Mouse (Mus musculus) kidney, adult 11 months (tissue): Measurements from ENCODE around the gene Gucd1.
A peak's percentile ranks its signal among the peaks of the same experiment; 100 is the strongest.
"Not testable (repeated sequence)": the region's sequence is repeated elsewhere in the genome, so short reads cannot be mapped to it uniquely, and the experiment has no call there.

Experiments used
- DNase-seq: peaks from one replicate; pipeline ENCODE4 v3.0.0; 2022

The Gucd1 gene

GRCm38 (mm10) chr10:75501641-75502040 lies 16.1 kb downstream of the Gucd1 start:
- DNase-seq, result no peak

- DNase-seq, result no peak
These were observed 17.4 kb downstream of the Gucd1 start for GRCm38 (mm10) chr10:75500345-75500744.

GRCm38 (mm10) chr10:75499791-75500190 lies 18.0 kb downstream of the Gucd1 start:
- DNase-seq, result no peak

GRCm38 (mm10) chr10:75499214-75499613 lies 18.6 kb downstream of the Gucd1 start:
- DNase-seq, result not testable (repeated sequence)

GRCm38 (mm10) chr10:75495921-75496320 lies 21.9 kb downstream of the Gucd1 start:
- DNase-seq, result no peak

GRCm38 (mm10) chr10:75495304-75495703 lies 22.5 kb downstream of the Gucd1 start:
- DNase-seq, result no peak

GRCm38 (mm10) chr10:75491936-75492262 lies 25.9 kb downstream of the Gucd1 start:
- DNase-seq, result no peak

- no peak for DNase-seq
These were observed 26.4 kb downstream of the Gucd1 start for GRCm38 (mm10) chr10:75491234-75491935.

GRCm38 (mm10) chr10:75490731-75491130 lies 27.0 kb downstream of the Gucd1 start:
- DNase-seq, result no peak

GRCm38 (mm10) chr10:75489522-75489921 lies 28.2 kb downstream of the Gucd1 start:
- DNase-seq, result no peak

GRCm38 (mm10) chr10:75487131-75487530 lies 30.6 kb downstream of the Gucd1 start:
- no peak for DNase-seq

GRCm38 (mm10) chr10:75486086-75486979 lies 31.4 kb downstream of the Gucd1 start:
- DNase-seq, result peak; percentile 67

GRCm38 (mm10) chr10:75484767-75485166 lies 33.0 kb downstream of the Gucd1 start:
- DNase-seq, result no peak

- DNase-seq, result no peak
These were observed 33.7 kb downstream of the Gucd1 start for GRCm38 (mm10) chr10:75484066-75484465.

GRCm38 (mm10) chr10:75482919-75483483 lies 34.8 kb downstream of the Gucd1 start:
- DNase-seq, result no peak

GRCm38 (mm10) chr10:75482271-75482670 lies 35.5 kb downstream of the Gucd1 start:
- DNase-seq, result no peak

- DNase-seq, result no peak
These were observed 36.1 kb downstream of the Gucd1 start for GRCm38 (mm10) chr10:75481703-75482102.

- DNase-seq, result no peak
These were observed 37.8 kb downstream of the Gucd1 start for GRCm38 (mm10) chr10:75479955-75480354.

GRCm38 (mm10) chr10:75477034-75477433 lies 40.7 kb downstream of the Gucd1 start:
- DNase-seq, result no peak

- DNase-seq, result not testable (repeated sequence)
These were observed 42.5 kb downstream of the Gucd1 start for GRCm38 (mm10) chr10:75475139-75475850.

GRCm38 (mm10) chr10:75474571-75474970 lies 43.2 kb downstream of the Gucd1 start:
- DNase-seq, result no peak

GRCm38 (mm10) chr10:75473411-75473810 lies 44.4 kb downstream of the Gucd1 start:
- no peak for DNase-seq
